Mouse (Mus musculus) hindbrain, postnatal 0 days (tissue): ENCODE measurements around the gene Cep128. TPM values are rescaled to one million over a fixed set of nuclear protein-coding genes. Genes with fewer than 3 reads are reported as not detected.

Experiments used
- ATAC-seq: fragments of 200-750 bp; cut with Nextera tagmentation; 2 replicates; pipeline ENCODE4 v1.8.0; 2017; ENCODE audit warnings: mild to moderate bottlenecking, moderate TSS enrichment, moderate library complexity
- DNase-seq: peaks from one replicate; pipeline ENCODE4 v3.0.0-alpha.2; 2015; ENCODE audit warnings: low spot score
- H3K27ac ChIP-seq: fragments of 300-500 bp; sonication (generic); 2 replicates; pipeline ENCODE4 v1.5.1; 2014; ENCODE audit warnings: mild to moderate bottlenecking
- H3K27me3 ChIP-seq: fragments of 300-500 bp; sonication (generic); 2 replicates; pipeline ENCODE4 v1.6.1; 2014; ENCODE audit warnings: low read length, mixed read lengths; ENCODE audit not compliant: insufficient read depth
- H3K36me3 ChIP-seq: fragments of 300-500 bp; sonication (generic); 2 replicates; pipeline ENCODE4 v1.6.1; 2014; ENCODE audit warnings: low read length, mixed read lengths; ENCODE audit not compliant: insufficient read depth
- H3K4me1 ChIP-seq: fragments of 300-500 bp; sonication (generic); 2 replicates; pipeline ENCODE4 v1.6.1; 2014; ENCODE audit warnings: antibody characterized with exemption, low read length, mixed read lengths; ENCODE audit not compliant: insufficient read depth
- H3K4me2 ChIP-seq: fragments of 300-500 bp; sonication (generic); 2 replicates; pipeline ENCODE4 v1.6.1; 2014; ENCODE audit warnings: low read depth, mild to moderate bottlenecking, low read length, moderate library complexity, mixed read lengths
- H3K4me3 ChIP-seq: fragments of 300-500 bp; sonication (generic); 2 replicates; pipeline ENCODE4 v1.5.1; 2014; ENCODE audit warnings: low read length
- H3K9ac ChIP-seq: fragments of 300-500 bp; sonication (generic); replicated peaks from 2 replicates; pipeline ENCODE4 v1.6.1; 2014; ENCODE audit warnings: mild to moderate bottlenecking, low read length, moderate library complexity, mixed read lengths
- H3K9me3 ChIP-seq: fragments of 300-500 bp; sonication (generic); 2 replicates; pipeline ENCODE4 v1.6.1; 2016; ENCODE audit warnings: low read length, mixed read lengths
- CTCF ChIP-seq: IDR thresholded peaks from 2 replicates; pipeline ENCODE4 v1.5.1; 2016; ENCODE audit warnings: antibody characterized with exemption, control low read depth, low read depth
- WGBS: fragments of 180-500 bp; shearing (Covaris S2); extraction: QIAGEN DNeasy Blood & Tissue Kit; methylation state at CpG from one replicate; pipeline ENCODE4 v1.1.7; 2014; 5-methylcytosine and 5-hydroxymethylcytosine counted together
- polyA plus RNA-seq: library from polyadenylated mRNA; unstranded; fragments of >200 nt; fragmentation: Nextera tagmentation; extraction: Ambion mirVana; gene quantifications from 2 replicates; pipeline ENCODE4 v1.2.1, GENCODE M21; 2015
- total RNA-seq: library from RNA; depleted of rRNA; stranded (reverse); fragments of >200 nt; gene quantifications from 2 replicates; pipeline ENCODE4 v1.2.3, GENCODE M21; 2014

Gene Cep128
- total and polyA plus RNA-seq, 2 experiments from 2014 or later = 3.0 to 4.4 TPM

DNA sequence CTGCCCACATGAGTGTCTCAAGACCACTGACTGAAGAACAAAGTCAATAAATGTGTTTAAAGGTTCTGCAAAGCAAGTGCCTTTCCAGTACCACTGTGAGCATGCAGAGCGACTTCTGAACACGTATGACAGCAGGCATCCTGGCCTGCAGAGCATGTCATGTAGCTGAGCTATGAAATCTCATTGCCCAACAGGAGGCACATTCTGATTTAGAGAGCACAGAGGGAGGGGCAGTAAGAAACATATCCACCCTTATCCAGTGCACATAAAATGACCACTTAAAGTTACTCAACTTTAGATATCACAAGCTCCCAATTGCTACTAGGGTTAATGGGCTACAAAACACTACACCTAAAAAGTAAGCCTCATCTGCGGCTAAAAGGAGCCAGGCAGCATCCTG lies 88.8 kb downstream of the Cep128 start:
- ATAC-seq = no peak

DNA sequence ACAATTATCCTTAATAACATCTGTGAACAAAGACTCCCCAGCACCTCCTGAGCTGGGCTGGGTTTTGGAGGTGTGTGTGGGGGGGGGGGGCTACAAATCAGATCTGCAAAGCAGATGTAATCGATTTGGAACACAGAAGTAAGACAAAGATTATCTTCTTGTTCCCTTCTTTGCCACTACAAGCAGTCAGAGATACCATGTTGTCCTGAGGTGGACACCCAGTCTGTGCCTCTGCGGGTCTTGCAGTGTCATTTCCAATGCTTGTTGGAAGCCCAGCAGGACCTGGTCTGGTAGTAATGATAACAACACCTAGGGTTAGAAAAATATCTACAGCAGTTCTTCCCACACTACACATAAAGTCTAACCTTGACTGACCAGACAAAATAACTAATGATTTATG lies 110.3 kb downstream of the Cep128 start:
- H3K27me3 ChIP-seq = no peaks in the 10 kb centered on the region
- H3K27ac ChIP-seq = no peak overlapping the region
- H3K4me2 ChIP-seq = no peak overlapping the region
- 78% methylated on average over 2 of the region's 2 CpGs for WGBS
- no peaks in the 10 kb centered on the region for H3K4me1 ChIP-seq
- H3K4me3 ChIP-seq = no peak overlapping the region
- H3K9me3 ChIP-seq = no peaks in the 10 kb centered on the region
- no peak for TF ChIP-seq CTCF
- ATAC-seq (no peak), DNase-seq (no peak)
- no peaks in the 10 kb centered on the region for H3K36me3 ChIP-seq
- H3K9ac ChIP-seq = no peak overlapping the region

More for the DNA sequence above, 88.8 kb downstream of the Cep128 start:
- no peak overlapping the region for H3K27ac ChIP-seq
- H3K27me3 ChIP-seq = no peaks in the 10 kb centered on the region
- DNase-seq = no peak
- H3K4me2 ChIP-seq = no peak overlapping the region
- no peaks in the 10 kb centered on the region for H3K4me1 ChIP-seq
- TF ChIP-seq CTCF = no peak
- H3K4me3 ChIP-seq = no peak overlapping the region
- H3K9ac ChIP-seq = no peak overlapping the region
- H3K36me3 ChIP-seq = no peaks in the 10 kb centered on the region
- 58% methylated on average over 3 of the region's 3 CpGs for WGBS
- H3K9me3 ChIP-seq = no peaks in the 10 kb centered on the region

DNA sequence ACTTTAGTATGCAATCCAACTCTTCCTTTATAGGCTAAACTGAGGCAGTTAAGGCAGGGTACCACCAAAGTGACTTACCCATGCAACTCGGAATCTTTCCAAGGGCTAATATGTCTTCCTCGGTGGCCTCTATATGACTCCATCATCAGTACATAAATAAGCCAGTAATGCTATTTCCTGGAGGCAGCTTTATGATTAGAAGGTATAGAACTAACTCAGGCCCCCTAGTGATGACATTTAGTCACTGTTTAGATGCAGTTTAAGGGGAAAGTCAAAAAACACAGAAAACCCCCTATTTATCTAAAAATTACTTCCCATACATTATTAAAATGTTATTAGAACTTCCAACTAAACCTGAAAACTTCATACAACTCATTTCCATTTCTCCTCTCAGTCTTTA lies 114.6 kb downstream of the Cep128 start:
- Histone ChIP-seq H3K27ac (no peak overlapping the region), H3K4me1 (no peaks in the 10 kb centered on the region), H3K9me3 (no peaks in the 10 kb centered on the region), H3K36me3 (no peaks in the 10 kb centered on the region), H3K27me3 (no peaks in the 10 kb centered on the region), H3K9ac (no peak overlapping the region), H3K4me2 (no peak overlapping the region), H3K4me3 (no peak overlapping the region)
- WGBS = 95% methylated on average over 2 of the region's 2 CpGs
- no peak for DNase-seq
- TF ChIP-seq CTCF = no peak
- no peak for ATAC-seq

GRCm38 (mm10) chr12:91268974-91269373 lies 115.2 kb downstream of the Cep128 start:
- no peak for TF ChIP-seq CTCF
- Histone ChIP-seq H3K4me1 (no peaks in the 10 kb centered on the region), H3K27me3 (no peaks in the 10 kb centered on the region), H3K9ac (no peak overlapping the region), H3K4me3 (no peak overlapping the region), H3K9me3 (no peaks in the 10 kb centered on the region), H3K4me2 (no peak overlapping the region), H3K27ac (no peak overlapping the region), H3K36me3 (no peaks in the 10 kb centered on the region)
- WGBS = 94% methylated on average over 3 of the region's 3 CpGs
- ATAC-seq (no peak), DNase-seq (no peak)

- H3K27me3 ChIP-seq = no peaks in the 10 kb centered on the region
- no peaks in the 10 kb centered on the region for H3K36me3 ChIP-seq
- no peak overlapping the region for H3K9ac ChIP-seq
- WGBS = 76% methylated on average over 2 of the region's 2 CpGs
- H3K4me3 ChIP-seq = no peak overlapping the region
- TF ChIP-seq CTCF = no peak
- no peaks in the 10 kb centered on the region for H3K9me3 ChIP-seq
- H3K4me2 ChIP-seq = no peak overlapping the region
- DNase-seq (no peak), ATAC-seq (no peak)
- H3K27ac ChIP-seq = no peak overlapping the region
- H3K4me1 ChIP-seq = no peaks in the 10 kb centered on the region
Measured at GRCm38 (mm10) chr12:91266014-91266413, 118.2 kb downstream of the Cep128 start.

- H3K36me3 ChIP-seq = no peaks in the 10 kb centered on the region
- 17% methylated on average over 5 of the region's 5 CpGs for WGBS
- no peaks in the 10 kb centered on the region for H3K4me1 ChIP-seq
- no peaks in the 10 kb centered on the region for H3K9me3 ChIP-seq
- no peak overlapping the region for H3K4me3 ChIP-seq
- DNase-seq (peak; percentile 55), ATAC-seq (0 out of 2 replicates have a peak, but pooled peaks have one; percentile 53)
- H3K9ac ChIP-seq = no peak overlapping the region
- no peaks in the 10 kb centered on the region for H3K27me3 ChIP-seq
- TF ChIP-seq CTCF = no peak
- no peak overlapping the region for H3K4me2 ChIP-seq
- no peak overlapping the region for H3K27ac ChIP-seq
Measured at GRCm38 (mm10) chr12:91265462-91265861, 118.7 kb downstream of the Cep128 start.

DNA sequence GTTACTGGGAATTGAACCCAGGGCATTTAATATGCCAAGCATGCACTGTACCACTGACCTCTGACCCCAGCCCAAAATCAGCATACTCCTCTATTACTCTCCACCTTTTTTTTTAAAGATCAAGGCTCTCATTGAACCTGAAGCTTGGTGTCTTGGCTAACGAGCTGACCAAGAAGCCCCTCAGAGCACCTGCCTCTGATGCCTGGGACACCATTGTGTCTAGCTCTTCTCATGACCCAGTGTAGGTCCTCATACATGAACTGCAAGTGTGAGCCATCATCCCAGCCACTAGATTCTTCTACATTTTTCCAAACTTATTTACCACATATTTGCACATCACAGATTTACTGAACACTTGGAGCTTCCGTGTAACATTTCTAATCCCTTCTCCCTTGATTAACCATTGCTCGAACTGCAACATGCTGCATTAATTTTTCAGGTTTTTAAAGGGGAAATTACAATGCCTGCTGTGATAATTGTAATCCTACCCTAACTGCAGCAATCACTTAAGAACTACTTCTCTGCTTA lies 119.3 kb downstream of the Cep128 start:
- whole genome bisulfite sequencing = 43% methylated on average over 3 of the region's 3 CpGs
- H3K9ac ChIP-seq = no peak overlapping the region
- ATAC-seq = no peak
- no peaks in the 10 kb centered on the region for H3K27me3 ChIP-seq
- H3K4me1 ChIP-seq = no peaks in the 10 kb centered on the region
- H3K27ac ChIP-seq = no peak overlapping the region
- H3K9me3 ChIP-seq = no peaks in the 10 kb centered on the region
- no peak overlapping the region for H3K4me2 ChIP-seq
- H3K4me3 ChIP-seq = no peak overlapping the region
- TF ChIP-seq CTCF = no peak
- no peak for DNase-seq
- no peaks in the 10 kb centered on the region for H3K36me3 ChIP-seq
